Mouse (Mus musculus) naive thymus-derived CD4-positive, alpha-beta T cell, adult 2 months (primary cell): ENCODE measurements around the gene Prnd.

Experiments
- DNase-seq: peaks from one replicate; pipeline ENCODE4 v3.0.0-alpha.2; 2011; ENCODE audit warnings: low read depth

Prnd gene

DNA sequence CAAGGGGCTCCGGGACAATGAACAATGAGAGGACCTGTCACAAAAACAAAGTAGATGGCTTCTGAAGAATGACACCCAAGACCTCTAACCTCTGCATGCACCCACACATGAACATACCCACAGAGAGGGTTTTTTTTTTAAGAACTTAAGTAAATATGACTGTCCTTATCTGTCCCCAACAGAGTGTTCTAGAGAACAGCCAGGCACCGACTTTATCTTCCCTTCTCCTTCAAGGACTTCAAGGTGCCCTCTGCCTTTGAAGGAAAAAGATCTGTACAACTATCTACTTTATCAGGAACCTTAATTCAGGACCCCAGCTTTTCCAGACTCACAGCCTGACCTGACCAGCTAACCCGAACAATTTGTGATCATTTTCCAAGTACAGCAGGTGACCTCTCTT lies 10.2 kb upstream of the Prnd start:
- no peak for DNase-seq

DNA sequence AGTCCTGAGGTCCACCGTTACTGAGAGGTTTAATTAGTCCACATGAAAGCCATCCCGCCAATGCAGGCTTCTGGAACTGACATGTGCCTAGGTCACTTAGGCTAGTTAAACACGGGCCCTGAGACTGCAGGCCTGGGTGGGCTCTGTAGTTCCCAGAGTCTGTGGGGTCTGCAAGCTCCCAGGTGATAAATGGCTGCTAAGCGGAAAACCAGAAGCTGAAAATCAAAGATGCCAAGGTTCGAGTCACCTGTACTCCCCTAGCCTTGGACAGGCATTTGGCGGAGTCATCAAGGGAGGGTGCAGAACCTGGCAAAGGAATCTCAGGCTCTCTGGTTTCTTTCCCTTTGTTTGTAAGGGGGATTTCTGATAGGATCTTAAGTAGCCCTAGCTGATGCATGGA lies 9.2 kb upstream of the Prnd start:
- no peak for DNase-seq

DNA sequence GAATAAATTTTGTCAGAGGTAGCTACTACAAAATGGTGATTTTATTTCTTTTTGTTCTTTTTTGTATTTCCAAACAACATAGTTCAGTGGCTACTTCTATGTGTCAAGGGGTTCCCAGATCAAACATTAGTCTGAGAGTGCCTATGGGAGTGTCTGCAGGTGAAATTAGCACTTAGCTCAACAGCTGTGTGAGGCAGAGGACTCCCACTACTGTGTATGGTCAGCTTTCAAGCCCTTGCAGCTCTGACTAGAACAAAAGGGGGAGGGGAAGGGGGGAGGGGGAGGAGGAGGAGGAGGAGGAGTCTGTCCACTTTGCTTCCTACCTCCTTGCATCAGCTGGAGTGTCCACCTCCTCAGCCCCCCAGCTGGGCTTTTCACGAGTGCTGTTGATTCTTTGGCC lies 6.3 kb upstream of the Prnd start:
- DNase-seq, result no peak

DNA sequence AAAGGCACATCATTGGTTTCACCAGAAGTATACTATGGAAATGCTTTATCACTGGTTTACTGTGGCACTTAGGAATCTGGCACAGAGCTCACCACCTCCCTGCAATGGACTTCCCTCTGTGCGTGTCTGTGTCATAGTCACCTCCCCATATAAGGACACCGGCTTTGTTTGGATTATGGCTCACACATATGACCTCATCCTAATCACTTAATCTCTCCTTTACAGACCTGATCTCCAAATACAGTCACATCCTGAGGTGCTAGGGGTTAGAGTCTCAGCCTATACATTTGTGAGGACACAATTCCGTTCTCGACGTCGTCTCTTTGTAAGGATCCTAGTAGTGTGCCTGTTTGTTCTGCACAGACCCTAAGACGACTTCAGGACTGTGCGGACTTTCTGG lies 5.4 kb upstream of the Prnd start:
- DNase-seq, result no peak

- DNase-seq, result no peak
These were observed 4.9 kb upstream of the Prnd start for GRCm38 (mm10) chr2:131945765-131946164.

- DNase-seq, result no peak
These were observed 4.3 kb upstream of the Prnd start for GRCm38 (mm10) chr2:131946351-131946750.

DNA sequence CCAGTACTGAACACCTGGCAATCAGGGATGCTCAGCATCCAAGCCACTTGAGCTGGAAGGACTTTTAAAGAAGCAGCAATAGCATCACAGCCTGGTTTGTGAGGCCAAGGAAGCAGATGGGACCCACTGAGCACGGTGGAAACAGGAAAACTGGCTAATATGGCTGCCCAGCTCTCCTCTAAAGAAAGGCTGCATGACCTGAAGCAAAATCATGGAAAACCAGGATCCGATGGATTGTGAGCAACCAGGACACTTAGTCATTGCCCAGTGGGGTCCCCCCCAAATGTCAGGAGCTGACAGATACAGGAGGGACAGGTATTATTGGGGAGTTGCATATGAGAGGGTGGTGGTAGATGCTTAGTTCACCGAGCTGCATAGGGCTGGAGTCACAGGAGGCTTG lies 2.5 kb upstream of the Prnd start:
- no peak for DNase-seq

DNA sequence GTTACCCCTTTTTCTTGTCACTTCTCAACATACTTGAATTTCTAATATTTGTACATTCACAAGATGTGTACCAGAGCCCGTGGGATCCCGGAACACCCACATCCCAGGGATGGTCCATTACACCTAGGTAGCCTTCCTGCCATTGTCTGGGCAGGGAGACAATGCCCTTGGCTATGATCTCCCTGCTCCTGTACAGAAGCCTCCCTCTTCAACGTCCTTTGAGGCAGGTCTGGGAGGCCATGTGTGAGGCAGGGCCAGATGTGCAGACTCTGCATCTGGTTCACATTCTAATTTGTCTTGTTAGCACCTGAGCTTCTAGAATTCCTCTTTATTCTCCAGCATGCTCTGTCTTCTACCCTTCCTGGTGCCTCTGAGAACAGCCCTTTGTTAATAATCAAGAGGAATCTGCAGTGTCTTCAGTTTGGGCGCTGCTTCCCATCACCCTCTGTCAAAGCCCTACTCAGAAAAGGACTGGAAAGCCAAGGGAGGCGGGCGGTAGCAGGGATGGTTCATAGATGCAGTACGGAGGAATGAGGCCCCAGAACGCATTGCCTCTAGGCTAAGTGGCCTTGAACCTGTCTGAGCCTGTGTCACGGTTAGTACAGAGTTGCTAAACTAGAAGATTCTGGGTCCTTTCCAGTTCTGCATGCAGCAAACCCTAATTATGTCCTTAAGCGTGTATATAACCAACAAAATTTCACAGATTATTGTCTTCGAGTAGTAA lies 1.6 kb upstream of the Prnd start:
- DNase-seq, result no peak

GRCm38 (mm10) chr2:131949767-131950597 lies 679 bp upstream of the Prnd start:
- peak; percentile 66 for DNase-seq

DNA sequence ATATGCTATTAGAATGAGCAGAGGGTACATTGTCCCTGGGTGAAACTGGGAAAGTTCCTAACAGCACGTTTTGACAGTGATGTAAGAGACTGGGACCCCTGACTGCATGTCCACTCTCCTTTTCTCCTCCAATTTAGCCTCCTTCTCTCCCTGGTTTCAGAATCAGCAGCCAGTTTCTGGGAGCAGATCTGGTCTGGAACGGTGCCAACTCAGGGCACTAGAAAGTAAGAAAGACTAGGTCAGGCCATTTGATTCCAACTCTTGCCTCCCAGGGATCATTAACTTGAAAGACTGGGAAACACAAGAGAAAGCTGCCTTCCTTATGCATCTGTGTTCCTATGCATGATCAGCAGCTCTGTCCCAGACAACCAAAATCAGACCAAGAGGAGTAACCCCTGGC lies 1.8 kb downstream of the Prnd start:
- no peak for DNase-seq

- no peak for DNase-seq
These were observed 2.4 kb downstream of the Prnd start for GRCm38 (mm10) chr2:131952961-131953538.

DNA sequence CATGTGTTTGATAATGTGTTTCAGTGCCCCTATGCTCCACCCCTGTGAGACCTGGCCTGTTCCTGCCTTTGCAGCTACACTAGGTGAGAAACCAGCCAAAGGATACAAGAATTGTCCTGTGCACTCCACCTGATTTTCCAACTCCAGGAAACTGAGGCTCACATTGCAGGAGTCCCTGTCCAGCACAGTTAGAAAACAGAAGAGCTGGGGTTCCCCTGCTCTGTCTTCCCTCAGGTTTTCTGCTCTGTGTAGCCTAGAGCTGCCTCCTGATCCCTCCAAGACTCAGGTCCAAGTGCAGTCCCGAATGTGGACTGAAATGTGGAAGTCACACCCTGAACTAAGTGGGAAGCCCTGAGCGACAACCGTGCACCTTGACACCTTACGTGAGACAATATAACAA lies 3.0 kb downstream of the Prnd start:
- no peak for DNase-seq

DNA sequence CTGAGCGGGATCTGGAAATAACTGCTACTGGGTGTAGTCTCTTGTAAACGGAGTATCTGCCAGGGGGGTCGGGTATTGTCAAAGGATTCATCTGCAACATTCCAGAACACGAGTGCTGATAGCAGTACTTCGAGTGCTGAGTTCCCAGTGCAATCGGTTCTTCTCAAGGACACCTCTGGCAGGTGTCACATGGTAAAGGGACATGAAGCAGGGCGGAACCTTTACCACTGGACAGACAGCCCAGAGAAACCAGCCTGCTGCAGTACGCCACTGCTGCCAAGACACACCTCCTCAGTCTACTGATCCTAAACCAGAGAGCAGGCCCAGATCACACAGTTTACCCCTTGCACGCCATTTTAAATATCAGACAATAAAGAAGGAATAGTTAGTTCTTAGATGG lies 4.2 kb downstream of the Prnd start:
- DNase-seq, result no peak

GRCm38 (mm10) chr2:131955264-131955663 lies 4.6 kb downstream of the Prnd start:
- peak; percentile 43 for DNase-seq

DNA sequence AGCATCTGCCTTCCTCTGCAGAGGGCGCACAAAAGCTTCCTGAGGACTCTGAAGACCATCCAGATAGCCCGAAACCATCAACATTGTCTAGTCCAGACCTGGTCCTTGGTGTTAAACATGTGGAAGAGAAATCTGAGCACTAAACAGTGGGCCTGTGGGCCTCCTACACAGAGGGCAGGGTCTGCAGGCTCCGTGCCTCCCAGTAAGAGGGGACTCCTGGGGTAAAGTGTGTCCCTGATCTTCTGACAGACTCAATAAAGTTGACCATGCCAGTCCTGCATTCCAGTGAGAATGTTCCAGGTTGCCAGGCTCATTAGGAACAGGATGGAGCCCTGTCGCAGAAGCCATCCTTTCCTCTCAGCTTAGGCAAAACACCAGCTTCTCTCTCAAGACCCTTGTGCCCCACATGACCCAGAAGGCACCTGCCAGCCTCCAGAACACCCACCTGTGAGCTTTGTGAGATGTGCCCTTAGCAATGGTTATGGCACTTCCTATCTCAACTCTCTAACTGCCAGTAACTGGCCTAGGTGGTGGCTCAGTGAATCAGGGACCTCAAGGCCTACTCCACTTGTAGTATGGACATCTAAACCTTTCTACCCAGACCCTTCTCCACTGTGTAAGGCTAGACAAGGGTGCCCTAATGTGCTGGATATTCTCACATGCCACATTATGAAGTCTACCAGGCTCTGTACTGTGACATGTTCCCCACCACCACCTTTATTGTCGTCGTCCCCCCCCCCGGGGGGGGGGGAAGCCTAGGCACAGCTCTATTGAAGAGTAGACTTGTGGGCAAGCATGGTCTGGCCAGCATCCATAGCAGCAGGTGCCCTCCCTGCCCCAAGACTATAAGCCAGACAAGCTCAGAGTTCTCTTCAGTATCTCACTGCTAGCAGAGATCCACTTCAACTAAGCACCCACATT lies 5.9 kb downstream of the Prnd start:
- DNase-seq, result no peak

DNA sequence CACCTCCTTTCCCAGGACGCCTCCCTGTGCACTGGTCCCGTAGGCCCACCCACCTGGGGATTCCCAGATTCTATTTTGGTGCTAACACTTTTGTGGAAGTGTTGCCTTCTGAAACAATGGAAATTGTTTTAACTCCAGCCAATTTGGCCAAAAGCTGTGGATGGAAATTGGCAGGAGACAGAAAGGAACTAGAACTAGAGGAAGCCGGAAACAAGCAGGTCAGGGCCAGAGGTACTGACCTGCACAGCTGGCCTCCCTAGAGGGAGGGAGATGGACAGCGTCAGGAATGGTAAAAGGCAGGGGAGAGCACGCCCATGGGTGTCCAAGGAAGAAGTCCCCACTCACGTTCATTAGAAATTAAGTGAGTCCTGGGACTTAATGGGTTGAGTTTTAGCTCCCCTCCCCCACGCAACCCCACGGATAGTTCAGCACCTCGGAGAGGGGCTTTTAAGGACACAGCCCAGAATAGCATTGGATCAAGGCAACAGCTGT lies 7.1 kb downstream of the Prnd start:
- no peak for DNase-seq

- DNase-seq, result no peak
These were observed 11.0 kb downstream of the Prnd start for GRCm38 (mm10) chr2:131961671-131962070.

- DNase-seq, result no peak
These were observed 19.9 kb downstream of the Prnd start for GRCm38 (mm10) chr2:131970597-131970996.

DNA sequence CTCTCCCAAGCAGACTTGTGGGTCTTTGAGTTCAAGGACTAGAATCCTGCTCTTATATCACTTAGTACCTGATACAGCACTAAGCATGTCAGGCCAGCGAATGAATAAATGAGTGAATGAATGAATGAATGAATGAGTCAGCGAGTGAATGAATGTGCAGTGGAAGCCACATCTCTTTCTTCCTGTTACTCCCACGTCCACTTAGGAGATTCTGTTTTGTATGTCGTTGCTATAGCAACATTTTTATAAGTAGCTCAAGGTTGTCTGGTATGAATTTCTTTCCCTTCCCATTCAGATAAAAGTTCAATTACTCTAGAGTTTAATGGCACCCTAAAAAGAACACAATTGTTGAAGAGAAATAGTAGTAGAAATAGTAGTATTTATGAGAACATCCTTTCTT lies 20.4 kb downstream of the Prnd start:
- DNase-seq, result no peak

GRCm38 (mm10) chr2:131976663-131977062 lies 26.0 kb downstream of the Prnd start:
- DNase-seq, result no peak

GRCm38 (mm10) chr2:131980866-131981265 lies 30.2 kb downstream of the Prnd start:
- DNase-seq, result no peak
